Mouse (Mus musculus) E14TG2a.4 (cell line): ENCODE results near the gene Kif1a.
A peak's percentile ranks its signal among the peaks of the same experiment; 100 is the strongest.

Source experiments
- H3K27me3 ChIP-seq: 2 replicates; pipeline ENCODE4 v1.6.1; 2014; ENCODE audit warnings: low read length, control low read depth; ENCODE audit not compliant: insufficient read depth
- H3K36me3 ChIP-seq: 2 replicates; pipeline ENCODE4 v1.6.1; 2014; ENCODE audit warnings: low read length, control low read depth; ENCODE audit not compliant: insufficient read depth
- H3K4me1 ChIP-seq: replicated peaks from 2 replicates; pipeline ENCODE4 v1.6.1; 2014; ENCODE audit warnings: low read depth, low read length, control low read depth
- H3K4me3 ChIP-seq: replicated peaks from 2 replicates; pipeline ENCODE4 v1.5.1; 2014; ENCODE audit warnings: mild to moderate bottlenecking, low read length
- H3K9me3 ChIP-seq: 2 replicates; pipeline ENCODE4 v1.6.1; 2014; ENCODE audit warnings: low read length, control low read depth
- CTCF ChIP-seq: conservative IDR thresholded peaks from 2 replicates; pipeline ENCODE4 v1.5.1; 2014; ENCODE audit warnings: low read length
- NANOG ChIP-seq: IDR thresholded peaks from 2 replicates; pipeline ENCODE4 v1.6.1; 2014; ENCODE audit warnings: borderline replicate concordance, low read length, mixed read lengths
- POU5F1 ChIP-seq: IDR thresholded peaks from 2 replicates; pipeline ENCODE4 v1.6.1; 2014; ENCODE audit warnings: low read length, borderline replicate concordance

Kif1a gene

DNA sequence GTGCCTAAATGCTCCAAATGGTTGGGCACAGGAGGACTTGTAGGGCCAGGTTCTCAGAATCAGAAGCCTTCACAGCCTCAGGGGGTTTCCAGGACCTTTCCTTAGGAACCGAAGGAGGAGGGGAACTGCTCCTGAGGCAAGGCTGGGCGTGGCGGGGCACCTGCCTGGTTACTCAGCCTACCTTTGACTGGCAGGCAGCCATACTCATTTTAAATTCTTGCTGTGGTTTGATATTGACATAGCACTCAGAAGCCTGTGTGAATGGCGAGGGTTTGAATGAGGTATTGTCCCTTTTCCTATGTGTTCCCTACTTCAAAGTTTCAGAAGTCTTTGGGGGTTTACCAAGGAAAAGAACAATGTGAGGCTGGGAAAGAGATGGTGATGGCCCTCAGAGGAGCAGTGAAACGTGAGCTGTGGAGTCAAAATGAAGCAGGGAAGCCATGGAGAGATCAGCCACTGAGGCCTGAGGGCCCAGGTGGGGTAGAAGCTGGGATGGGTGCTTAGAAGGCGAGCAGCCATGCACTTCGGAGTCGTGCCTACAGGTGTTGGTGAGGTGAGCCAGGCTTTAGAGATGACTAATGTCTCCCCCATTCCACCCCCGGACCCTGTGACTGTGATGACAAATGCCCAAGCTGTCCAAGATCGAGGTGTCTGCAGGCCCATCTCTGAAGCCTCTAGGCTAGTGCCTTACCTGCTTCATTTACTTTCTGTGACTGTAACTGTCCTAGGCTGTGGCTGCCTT lies 28.7 kb upstream of the Kif1a start:
- Histone ChIP-seq H3K4me1 (no peaks in the 10 kb centered on the region; the same call in 1 of the 2 replicates), H3K27me3 (no peaks in the 10 kb centered on the region), H3K4me3 (no peak overlapping the region), H3K9me3 (no peaks in the 10 kb centered on the region), H3K36me3 (no peaks in the 10 kb centered on the region)
- no peak for TF ChIP-seq POU5F1
- no peak for TF ChIP-seq CTCF
- no peak for TF ChIP-seq NANOG

DNA sequence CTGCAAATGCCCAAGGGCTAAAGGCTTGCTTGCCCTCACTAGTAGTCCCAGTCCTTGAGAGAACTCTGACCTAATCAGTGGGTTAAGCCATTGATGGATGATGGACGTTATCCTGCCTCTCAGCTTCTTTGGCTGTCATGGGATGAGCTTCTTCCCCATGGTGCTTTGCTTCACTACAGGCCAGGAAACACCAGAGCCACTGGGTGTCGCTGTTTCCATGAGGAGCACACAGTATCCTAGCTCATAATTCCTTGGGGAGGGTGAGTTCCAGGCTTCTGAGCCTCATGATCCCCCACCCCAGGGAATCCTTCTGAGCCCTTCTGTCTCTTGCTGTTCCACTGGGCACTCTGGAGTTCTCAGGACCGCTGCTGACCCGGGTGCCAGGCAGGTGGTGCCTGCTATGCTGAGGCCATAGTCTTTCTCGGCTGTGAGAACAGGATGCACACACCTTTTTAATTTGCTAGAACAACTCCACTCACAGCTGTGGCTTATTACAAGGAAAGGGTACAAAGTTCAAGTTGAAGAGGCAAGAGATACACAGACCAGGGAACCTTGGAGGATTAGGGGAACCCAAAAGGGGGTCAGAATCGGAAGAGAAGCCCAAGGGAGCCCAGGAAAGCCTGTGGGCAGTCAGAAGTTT lies 27.1 kb upstream of the Kif1a start:
- Histone ChIP-seq H3K27me3 (no peaks in the 10 kb centered on the region), H3K4me1 (no peaks in the 10 kb centered on the region), H3K4me3 (no peak overlapping the region), H3K9me3 (no peaks in the 10 kb centered on the region), H3K36me3 (no peaks in the 10 kb centered on the region)
- TF ChIP-seq CTCF (peak; percentile 69), POU5F1 (no peak), NANOG (0 out of 2 replicates have a peak, but pooled peaks have one; percentile 3)

DNA sequence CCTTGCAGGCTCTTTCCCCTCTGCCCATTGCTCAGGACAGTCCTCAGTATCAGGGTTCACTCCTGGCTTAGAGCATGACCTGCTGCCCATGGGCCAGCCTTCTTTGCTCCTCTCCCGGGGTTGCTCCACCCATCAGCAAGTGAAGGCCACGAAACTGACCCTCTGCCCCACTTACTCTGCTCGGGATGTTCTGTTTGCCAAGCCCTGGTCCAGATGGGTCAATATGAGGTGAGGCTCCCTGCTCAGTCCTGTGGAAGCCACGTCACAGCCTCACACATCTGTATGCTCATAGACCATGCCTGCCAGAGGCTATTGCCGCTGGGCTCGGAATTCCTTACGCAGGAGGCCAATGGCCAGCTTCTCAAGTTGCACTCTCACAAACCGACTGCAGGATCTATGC lies 26.5 kb upstream of the Kif1a start:
- Histone ChIP-seq H3K4me3 (no peak overlapping the region), H3K9me3 (no peaks in the 10 kb centered on the region), H3K36me3 (no peaks in the 10 kb centered on the region), H3K4me1 (no peaks in the 10 kb centered on the region), H3K27me3 (no peaks in the 10 kb centered on the region)
- TF ChIP-seq POU5F1, result no peak

DNA sequence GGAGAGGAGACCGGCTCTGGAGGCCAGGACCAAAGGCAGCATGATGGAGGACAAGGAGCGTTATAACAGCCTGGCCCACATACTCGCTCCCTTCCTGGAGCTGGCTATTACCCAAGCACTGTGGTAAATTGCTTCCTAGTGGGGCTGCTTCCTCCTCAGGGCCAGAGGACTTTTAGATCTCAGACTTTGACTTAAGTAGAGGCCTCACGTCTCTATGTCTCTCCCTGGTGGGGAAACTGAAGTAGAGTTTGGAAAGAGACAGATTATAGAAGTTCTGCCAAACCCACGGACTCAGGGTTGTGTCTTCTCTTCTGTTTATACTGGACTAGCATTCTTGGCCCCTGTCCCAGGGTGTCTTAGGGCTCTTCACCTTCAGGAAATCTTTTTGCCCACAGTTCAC lies 23.5 kb upstream of the Kif1a start:
- no peak overlapping the region for H3K4me3 ChIP-seq
- H3K27me3 ChIP-seq, result no peaks in the 10 kb centered on the region
- no peaks in the 10 kb centered on the region for H3K9me3 ChIP-seq
- H3K36me3 ChIP-seq, result no peaks in the 10 kb centered on the region
- TF ChIP-seq CTCF (no peak), NANOG (no peak), POU5F1 (no peak)
- no peaks in the 10 kb centered on the region for H3K4me1 ChIP-seq

DNA sequence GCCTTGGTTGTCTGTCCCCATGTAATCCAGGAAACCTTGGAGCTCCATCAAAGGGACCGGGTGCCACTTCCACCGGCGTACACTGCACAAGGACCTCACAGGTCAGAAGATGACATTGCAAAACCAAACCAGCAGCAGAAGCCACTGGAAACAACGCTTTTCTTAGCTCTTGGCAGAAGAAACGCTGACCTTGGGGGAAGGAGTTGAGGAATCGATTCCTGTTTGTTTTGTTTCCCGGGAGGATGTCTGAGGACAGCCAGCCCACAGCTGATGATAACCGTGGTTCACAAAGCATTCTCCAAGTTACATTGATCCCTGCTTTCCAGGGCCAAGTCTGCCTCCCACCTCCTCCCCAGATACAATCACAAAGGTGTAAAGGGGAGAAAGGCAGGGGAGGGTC lies 22.3 kb upstream of the Kif1a start:
- Histone ChIP-seq H3K27me3 (no peaks in the 10 kb centered on the region), H3K4me3 (no peak overlapping the region), H3K4me1 (no peaks in the 10 kb centered on the region), H3K9me3 (no peaks in the 10 kb centered on the region), H3K36me3 (no peaks in the 10 kb centered on the region)
- TF ChIP-seq CTCF (no peak), NANOG (no peak), POU5F1 (no peak)

DNA sequence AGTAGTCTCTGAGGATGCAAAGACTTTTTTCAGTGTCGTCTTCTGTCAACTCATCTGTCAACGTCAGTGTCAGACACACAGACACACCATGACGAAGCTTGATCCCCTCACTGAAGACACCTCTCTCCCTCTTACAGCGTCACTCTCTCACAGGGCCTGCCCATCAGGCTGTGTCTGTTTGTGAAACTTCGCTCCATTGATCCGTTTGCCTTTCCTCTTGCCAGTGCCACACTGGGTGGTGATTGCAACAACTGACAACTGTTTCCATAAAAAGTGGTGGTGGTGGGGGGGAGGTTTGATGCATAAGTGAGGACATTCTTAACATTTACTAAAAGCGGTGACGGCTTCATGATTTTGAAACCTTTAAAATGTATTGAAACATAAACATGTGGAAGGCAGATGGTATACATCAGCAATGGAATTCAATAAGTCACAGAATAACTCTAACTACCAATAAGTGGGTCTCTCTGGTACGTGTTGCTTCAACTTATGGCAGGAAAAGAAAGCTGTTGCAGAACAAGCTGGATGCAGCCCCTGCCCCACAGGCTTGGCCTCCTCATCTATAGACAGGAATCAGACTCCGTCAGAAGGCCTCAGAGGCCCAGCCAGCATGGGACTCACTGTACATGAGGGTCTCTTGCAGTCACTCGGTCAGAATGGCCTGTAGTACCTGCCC lies 21.6 kb upstream of the Kif1a start:
- Histone ChIP-seq H3K27me3 (peaks cover 2% of the 10 kb centered on the region; the same call in 1 of the 2 replicates), H3K36me3 (no peaks in the 10 kb centered on the region), H3K4me1 (no peaks in the 10 kb centered on the region), H3K4me3 (no peak overlapping the region), H3K9me3 (no peaks in the 10 kb centered on the region)
- TF ChIP-seq POU5F1 (no peak), CTCF (no peak), NANOG (no peak)

DNA sequence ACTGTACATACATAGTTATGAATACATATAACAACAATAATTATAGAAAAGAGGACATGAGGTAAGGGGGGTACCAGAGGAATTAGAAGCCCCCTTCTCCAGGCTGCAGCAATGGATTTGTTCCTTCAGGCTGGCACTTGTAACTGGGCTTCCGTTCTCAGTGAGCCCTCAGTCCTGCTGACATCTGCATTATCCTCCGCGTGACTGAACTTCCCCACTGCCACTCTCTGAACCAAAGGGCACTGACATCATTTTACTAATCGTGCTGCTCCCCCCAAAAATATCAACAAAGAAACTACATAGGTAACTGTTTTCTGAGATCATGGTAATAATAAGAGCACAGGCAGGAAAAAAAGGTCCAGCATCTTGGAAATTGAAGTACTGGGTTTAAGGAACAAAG lies 17.1 kb upstream of the Kif1a start:
- Histone ChIP-seq H3K4me1 (peaks cover 7% of the 10 kb centered on the region), H3K36me3 (no peaks in the 10 kb centered on the region), H3K4me3 (no peak overlapping the region), H3K27me3 (peaks cover 14% of the 10 kb centered on the region), H3K9me3 (no peaks in the 10 kb centered on the region)
- no peak for TF ChIP-seq NANOG
- no peak for TF ChIP-seq POU5F1
- no peak for TF ChIP-seq CTCF

DNA sequence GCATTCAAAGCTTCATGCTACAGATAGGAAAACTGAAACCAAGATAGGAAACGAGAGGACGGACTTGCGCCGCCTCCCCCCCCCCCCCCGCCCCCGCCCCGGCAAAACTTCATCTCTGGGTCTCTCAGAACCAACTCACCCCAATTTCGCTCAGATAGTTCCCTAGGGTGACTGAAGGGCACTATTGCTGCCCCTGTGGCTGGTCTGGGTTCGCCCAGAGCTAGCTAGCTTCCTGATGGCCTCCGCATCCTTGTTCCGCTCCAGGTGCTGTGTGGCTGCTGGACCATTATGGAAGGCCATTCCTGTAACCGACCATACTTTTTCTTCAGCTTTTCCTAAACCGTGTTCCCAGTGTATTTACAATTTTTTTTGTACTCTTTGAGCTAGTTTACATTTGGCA lies 13.7 kb upstream of the Kif1a start:
- H3K27me3 ChIP-seq, result peaks cover 34% of the 10 kb centered on the region
- H3K4me3 ChIP-seq, result 0 out of 2 replicates have a peak overlapping the region, but pooled peaks have one; percentile 37
- no peaks in the 10 kb centered on the region for H3K36me3 ChIP-seq
- TF ChIP-seq NANOG (no peak), POU5F1 (no peak)
- H3K4me1 ChIP-seq, result peaks cover 7% of the 10 kb centered on the region
- H3K9me3 ChIP-seq, result no peaks in the 10 kb centered on the region

DNA sequence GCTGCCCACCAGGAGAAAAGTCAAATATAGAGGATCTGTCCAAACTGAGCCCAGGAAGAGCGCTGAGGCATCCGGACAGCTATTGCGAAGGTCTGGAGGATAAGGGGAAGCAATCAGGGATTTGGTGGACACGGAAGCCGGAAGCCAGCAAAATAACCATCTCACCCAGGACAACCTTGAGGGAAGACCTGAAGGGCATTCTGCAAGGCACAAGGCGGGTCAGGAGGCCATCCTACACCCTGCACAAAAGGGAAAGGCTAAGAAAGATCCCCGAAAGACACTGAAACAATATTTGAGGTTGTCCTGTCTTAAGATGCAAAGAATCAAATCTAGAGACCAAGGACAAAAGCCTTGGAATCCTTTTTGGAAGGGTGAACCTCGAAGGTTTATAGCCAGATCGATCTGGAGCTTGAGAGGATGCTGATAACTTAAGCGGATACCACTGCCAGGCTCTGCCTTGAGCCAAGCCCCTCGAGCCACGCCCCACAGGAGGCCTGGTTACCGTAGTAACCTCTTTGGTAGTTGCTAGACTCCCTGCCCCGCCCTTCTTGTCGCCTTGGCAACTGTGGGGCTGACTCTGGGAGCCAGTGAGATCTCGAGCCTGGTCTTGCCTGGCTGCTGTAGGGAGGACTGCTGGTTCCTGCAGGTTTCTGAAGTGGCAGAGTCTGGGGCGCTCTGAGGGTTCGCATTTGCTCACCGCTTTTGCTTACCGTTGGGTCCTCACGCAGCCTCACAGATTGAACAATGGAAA lies 13.1 kb upstream of the Kif1a start:
- TF ChIP-seq POU5F1 (no peak), CTCF (no peak), NANOG (no peak)
- no peaks in the 10 kb centered on the region for H3K9me3 ChIP-seq
- 0 out of 2 replicates have a peak overlapping the region, but pooled peaks have one; percentile 37 for H3K4me3 ChIP-seq
- peaks cover 7% of the 10 kb centered on the region for H3K4me1 ChIP-seq
- no peaks in the 10 kb centered on the region for H3K36me3 ChIP-seq
- peaks cover 34% of the 10 kb centered on the region for H3K27me3 ChIP-seq
